Mouse (Mus musculus) megakaryocyte, embryonic 14.5 days (primary cell): ENCODE data around the gene Hnrnpl.

ENCODE experiments used
- FLI1 ChIP-seq: IDR thresholded peaks from 2 replicates; pipeline ENCODE4 v1.6.1; 2012; ENCODE audit warnings: low read length, inconsistent platforms, mixed read lengths
- GATA1 ChIP-seq: IDR thresholded peaks from 3 replicates; pipeline ENCODE4 v1.6.1; 2012; ENCODE audit warnings: mixed read lengths, low read length, inconsistent platforms, borderline replicate concordance

GRCm38 (mm10) chr7:28850642-28851041, 42.3 kb downstream of the Hnrnpl start:
- TF ChIP-seq FLI1, result no peak
- TF ChIP-seq GATA1, result no peak
